Mouse (Mus musculus): ENCODE results near the gene Mrpl19.

DNA sequence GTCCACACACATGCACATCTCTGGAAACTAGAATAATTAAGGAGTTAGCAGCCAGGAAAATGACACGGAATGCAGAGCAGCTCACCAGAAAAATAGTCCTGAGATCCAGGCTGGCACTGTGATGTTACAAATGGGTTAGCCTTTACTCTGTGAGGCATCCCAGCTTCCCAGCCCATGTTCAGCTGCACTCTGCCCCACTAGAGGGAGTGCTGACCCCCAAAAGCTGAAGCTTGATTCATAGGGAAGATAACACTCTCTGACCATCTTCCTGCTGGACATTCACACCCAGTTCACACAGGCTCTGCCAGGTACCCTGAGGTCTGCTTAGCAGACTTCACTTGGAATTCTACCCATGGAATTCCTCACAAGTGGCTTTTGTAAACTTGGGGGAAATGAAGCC is 5.5 kb downstream of the Mrpl19 start:
- TF ChIP-seq TAL1 (conservative IDR thresholded peaks at IDR 0.05; ENCODE audit: low read depth, low read length), result no peak
- no peak for TF ChIP-seq CTCF (IDR thresholded peaks at IDR 0.05; ENCODE audit: low read depth, low read length)
